Mouse (Mus musculus): ENCODE measurements around the gene Cdhr3. TPM values are rescaled to one million over a fixed set of nuclear protein-coding genes. Genes with fewer than 3 reads are reported as not detected.

The Cdhr3 gene
- polyA plus RNA-seq, 1 experiment: not detected

DNA sequence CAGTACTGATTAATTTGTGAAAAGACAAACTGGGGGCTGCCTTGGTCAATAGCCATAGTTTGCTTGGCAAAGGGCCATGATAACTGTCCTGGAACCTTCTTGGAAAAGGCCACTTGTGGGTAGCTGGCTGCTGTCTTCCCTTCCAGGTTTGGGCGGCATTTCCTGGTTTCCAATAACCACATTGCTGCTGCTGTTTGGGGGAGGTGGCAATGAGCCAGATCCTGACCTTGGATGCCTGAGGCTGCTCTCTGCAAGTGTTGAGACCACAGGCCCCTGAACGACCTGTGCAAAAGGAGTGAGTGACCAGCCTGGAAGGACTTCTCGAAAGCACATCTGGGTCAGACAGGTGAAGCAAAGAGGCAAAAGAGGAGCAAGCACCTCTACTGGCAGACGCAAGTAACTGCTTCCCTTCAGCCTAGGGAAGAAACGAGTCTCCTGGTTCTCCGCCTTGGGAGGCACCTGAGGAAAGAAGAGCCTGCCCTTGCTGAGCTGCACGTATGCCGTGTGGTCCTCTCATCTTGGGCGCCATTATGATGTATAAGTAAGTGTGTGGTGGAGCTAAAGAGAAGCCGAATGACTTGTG lies 64.5 kb downstream of the Cdhr3 start:
- TF ChIP-seq FLI1 (IDR thresholded peaks at IDR 0.05; ENCODE audit: low read length) (no peak), GATA1 (IDR thresholded peaks at IDR 0.05; ENCODE audit: borderline replicate concordance, low read length) (no peak)
- H3K27me3 ChIP-seq (replicated peaks): peaks cover 60% of the 10 kb centered on the region
- no peak overlapping the region for H3K4me3 ChIP-seq (replicated peaks)
- no peaks in the 10 kb centered on the region for H3K36me3 ChIP-seq (replicated peaks; ENCODE audit: low read length)
- peaks cover 27% of the 10 kb centered on the region for H3K4me1 ChIP-seq
- H3K9me3 ChIP-seq: no peaks in the 10 kb centered on the region

DNA sequence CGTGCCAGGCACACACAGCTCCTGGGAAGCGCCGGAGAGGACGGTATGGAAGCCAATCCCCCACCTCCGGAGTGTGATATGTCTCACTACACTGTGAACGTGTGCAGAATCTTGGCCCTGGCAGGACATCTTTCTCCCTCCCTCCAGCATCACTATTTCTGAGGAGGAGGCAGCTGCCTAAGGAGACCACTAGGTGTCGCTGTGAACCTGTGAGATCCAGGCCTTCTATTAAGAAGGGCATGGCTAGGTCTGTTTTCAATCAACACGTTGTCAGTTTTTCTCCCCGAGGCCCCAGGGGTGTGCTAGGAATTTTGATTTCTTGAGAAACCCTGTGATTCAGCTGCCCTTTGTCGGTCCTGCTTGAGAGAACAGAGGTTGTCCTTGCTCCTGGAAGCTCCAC lies 65.6 kb downstream of the Cdhr3 start:
- Histone ChIP-seq H3K4me3 (replicated peaks) (no peak overlapping the region), H3K9me3 (peaks cover 5% of the 10 kb centered on the region)
- no peak for TF ChIP-seq FLI1 (IDR thresholded peaks at IDR 0.05; ENCODE audit: low read length)
- no peak for TF ChIP-seq GATA1 (IDR thresholded peaks at IDR 0.05; ENCODE audit: borderline replicate concordance, low read length)

GRCm38 (mm10) chr12:33024524-33024923 lies 68.2 kb downstream of the Cdhr3 start:
- Histone ChIP-seq H3K4me3 (replicated peaks) (no peak overlapping the region), H3K4me1 (peaks cover 34% of the 10 kb centered on the region), H3K36me3 (replicated peaks; ENCODE audit: low read length) (no peaks in the 10 kb centered on the region), H3K27me3 (replicated peaks) (peaks cover 61% of the 10 kb centered on the region), H3K9me3 (peaks cover 8% of the 10 kb centered on the region)
- TF ChIP-seq GATA1 (IDR thresholded peaks at IDR 0.05; ENCODE audit: borderline replicate concordance, low read length): no peak
- TF ChIP-seq FLI1 (IDR thresholded peaks at IDR 0.05; ENCODE audit: low read length): no peak

More for the DNA sequence above, 65.6 kb downstream of the Cdhr3 start:
- H3K4me1 ChIP-seq: peaks cover 27% of the 10 kb centered on the region
- H3K36me3 ChIP-seq (replicated peaks; ENCODE audit: low read length): no peaks in the 10 kb centered on the region
- peaks cover 58% of the 10 kb centered on the region for H3K27me3 ChIP-seq (replicated peaks)

DNA sequence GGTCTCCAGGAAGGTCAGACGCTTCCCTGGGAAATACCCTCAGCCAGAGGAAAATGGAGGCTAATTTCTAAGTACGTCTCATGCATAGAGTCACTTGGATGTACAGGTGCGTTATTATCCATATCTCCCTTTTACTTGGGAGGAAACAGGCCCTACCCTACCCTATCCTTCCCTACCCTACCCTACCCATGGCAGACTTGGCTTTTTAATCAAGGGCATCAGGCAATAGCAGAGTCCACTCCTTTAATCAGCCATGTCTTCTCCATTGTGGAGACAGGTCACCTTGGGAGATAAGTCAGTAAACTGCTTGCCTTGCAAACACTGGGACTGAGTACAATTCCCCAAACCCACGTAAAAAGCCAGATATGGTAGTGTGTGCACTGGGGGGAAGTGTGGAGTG lies 70.9 kb downstream of the Cdhr3 start:
- Histone ChIP-seq H3K9me3 (peaks cover 8% of the 10 kb centered on the region), H3K4me1 (peaks cover 16% of the 10 kb centered on the region), H3K36me3 (replicated peaks; ENCODE audit: low read length) (no peaks in the 10 kb centered on the region), H3K4me3 (replicated peaks) (no peak overlapping the region), H3K27me3 (replicated peaks) (peaks cover 52% of the 10 kb centered on the region)
- no peak for TF ChIP-seq GATA1 (IDR thresholded peaks at IDR 0.05; ENCODE audit: borderline replicate concordance, low read length)
- TF ChIP-seq FLI1 (IDR thresholded peaks at IDR 0.05; ENCODE audit: low read length): no peak

- Histone ChIP-seq H3K4me3 (replicated peaks) (no peak overlapping the region), H3K4me1 (peaks cover 16% of the 10 kb centered on the region), H3K27me3 (replicated peaks) (peaks cover 53% of the 10 kb centered on the region), H3K9me3 (peaks cover 8% of the 10 kb centered on the region), H3K36me3 (replicated peaks; ENCODE audit: low read length) (no peaks in the 10 kb centered on the region)
- TF ChIP-seq GATA1 (IDR thresholded peaks at IDR 0.05; ENCODE audit: borderline replicate concordance, low read length) (no peak), FLI1 (IDR thresholded peaks at IDR 0.05; ENCODE audit: low read length) (no peak)
Measured at GRCm38 (mm10) chr12:33021140-33021539, 71.5 kb downstream of the Cdhr3 start.

DNA sequence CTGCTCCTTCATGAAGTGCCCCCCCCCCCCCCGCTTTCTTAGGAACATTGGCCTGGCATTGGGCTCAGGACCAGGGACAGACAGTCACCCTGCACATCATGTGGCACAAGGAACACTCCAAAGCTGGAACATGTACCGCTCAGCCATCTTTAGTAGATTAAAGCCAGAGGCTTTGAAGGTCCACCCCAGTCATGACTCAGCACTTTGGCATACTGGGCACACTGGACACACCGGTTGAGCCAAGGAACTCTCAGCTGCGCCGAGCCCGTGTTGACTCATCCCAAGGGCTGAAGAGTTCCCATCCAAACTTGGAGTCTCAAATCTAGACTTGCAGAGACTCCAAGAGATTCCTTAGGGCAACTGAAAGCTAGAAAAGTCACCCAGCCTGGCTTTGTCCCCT lies 72.7 kb downstream of the Cdhr3 start:
- Histone ChIP-seq H3K4me1 (peaks cover 16% of the 10 kb centered on the region), H3K4me3 (replicated peaks) (no peak overlapping the region), H3K27me3 (replicated peaks) (peaks cover 56% of the 10 kb centered on the region), H3K9me3 (peaks cover 8% of the 10 kb centered on the region), H3K36me3 (replicated peaks; ENCODE audit: low read length) (no peaks in the 10 kb centered on the region)
- TF ChIP-seq GATA1 (IDR thresholded peaks at IDR 0.05; ENCODE audit: borderline replicate concordance, low read length) (no peak), FLI1 (IDR thresholded peaks at IDR 0.05; ENCODE audit: low read length) (no peak)

- Histone ChIP-seq H3K27me3 (replicated peaks) (peaks cover 59% of the 10 kb centered on the region), H3K36me3 (replicated peaks; ENCODE audit: low read length) (no peaks in the 10 kb centered on the region), H3K4me1 (peaks cover 17% of the 10 kb centered on the region), H3K4me3 (replicated peaks) (no peak overlapping the region), H3K9me3 (peaks cover 8% of the 10 kb centered on the region)
- no peak for TF ChIP-seq FLI1 (IDR thresholded peaks at IDR 0.05; ENCODE audit: low read length)
- no peak for TF ChIP-seq GATA1 (IDR thresholded peaks at IDR 0.05; ENCODE audit: borderline replicate concordance, low read length)
Measured at GRCm38 (mm10) chr12:33018601-33019000, 74.1 kb downstream of the Cdhr3 start.

- H3K27me3 ChIP-seq (replicated peaks): peaks cover 51% of the 10 kb centered on the region
- 0 out of 2 replicates have a peak, but pooled peaks cover 3% of the 10 kb centered on the region for H3K9me3 ChIP-seq
- H3K36me3 ChIP-seq (replicated peaks; ENCODE audit: low read length): no peaks in the 10 kb centered on the region
- TF ChIP-seq FLI1 (IDR thresholded peaks at IDR 0.05; ENCODE audit: low read length) (no peak), GATA1 (IDR thresholded peaks at IDR 0.05; ENCODE audit: borderline replicate concordance, low read length) (no peak)
- peaks cover 17% of the 10 kb centered on the region for H3K4me1 ChIP-seq
- H3K4me3 ChIP-seq (replicated peaks): peak overlapping the region; percentile 74
Measured at GRCm38 (mm10) chr12:33016824-33017705, 75.6 kb downstream of the Cdhr3 start.

- peaks cover 42% of the 10 kb centered on the region for H3K27me3 ChIP-seq (replicated peaks)
- TF ChIP-seq FLI1 (IDR thresholded peaks at IDR 0.05; ENCODE audit: low read length) (no peak), GATA1 (IDR thresholded peaks at IDR 0.05; ENCODE audit: borderline replicate concordance, low read length) (no peak)
- peaks cover 13% of the 10 kb centered on the region for H3K4me1 ChIP-seq
- H3K9me3 ChIP-seq: no peaks in the 10 kb centered on the region
- H3K36me3 ChIP-seq (replicated peaks; ENCODE audit: low read length): no peaks in the 10 kb centered on the region
- H3K4me3 ChIP-seq (replicated peaks): no peak overlapping the region
Measured at GRCm38 (mm10) chr12:33015103-33015502, 77.6 kb downstream of the Cdhr3 start.

Measured in megakaryocyte, embryonic 14.5 days (primary cell).